22 mouse cellular contexts compared by ENCODE assay signal in the genomic region with DNA sequence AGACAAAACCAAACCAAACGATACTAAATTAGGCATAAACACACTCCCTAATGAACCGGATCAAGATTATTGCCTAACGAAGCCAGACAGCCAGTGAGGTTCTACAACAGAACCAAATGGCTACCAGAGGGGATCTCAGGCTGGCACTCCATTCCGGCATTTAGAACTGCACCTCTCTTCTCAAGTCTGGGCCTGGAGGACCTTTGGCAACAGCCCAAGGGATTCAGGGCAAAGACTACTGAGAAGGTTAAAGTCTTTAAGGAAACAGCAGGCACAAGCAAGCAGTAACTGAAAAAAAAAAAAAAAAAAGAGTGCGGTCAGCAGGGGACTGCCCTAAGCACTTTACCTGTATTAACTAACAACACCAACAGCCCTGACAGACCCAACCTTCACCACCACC. TPM values are rescaled to one million over a fixed set of nuclear protein-coding genes. Genes with fewer than 3 reads are reported as not detected.
DNase-seq lines count a peak whose midpoint lies in the region; ATAC-seq lines count a peak whose summit lies in the region.
"Had no signal": no experiment of that assay in that cellular context is flagged by ENCODE, and none has a peak within 500 bp of the region (broad histone marks: within the 10 kb centered on the region; RNA-seq: fewer than 3 reads in every experiment).

No protein-coding gene starts in this region.

- peak; percentile 71 for DNase-seq in kidney, adult 18-20 months
- DNase-seq in kidney, adult 9 months = peak; percentile 92
- peak; percentile 41 to 65 for DNase-seq in kidney, postnatal 4 days
- DNase-seq in cerebellum, adult 9-11 months = no peak
- no peak for DNase-seq in hindbrain, embryonic 11.5 days (ENCODE audit: low spot score)
- DNase-seq in midbrain, embryonic 10.5 days (ENCODE audit: low spot score) = no peak
- DNase-seq: adrenal gland, adult 2 months; cerebellum, adult 2 months; heart, postnatal 4 days; lung, embryonic 14.5 days; midbrain, embryonic 14.5 days had no signal

- peaks cover 5% of the 10 kb centered on the region; the same call in 1 of the 2 replicates for H3K4me1 ChIP-seq in kidney, embryonic 14.5 days (ENCODE audit: control insufficient read depth, insufficient read depth, low read length)
- H3K4me1 ChIP-seq in hindbrain, embryonic 11.5 days (replicated peaks; ENCODE audit: control insufficient read depth, insufficient read depth, low read length) = 0 out of 2 replicates have a peak, but pooled peaks cover 2% of the 10 kb centered on the region
- peaks cover 10% of the 10 kb centered on the region for H3K4me1 ChIP-seq in midbrain, embryonic 10.5 days
- H3K4me1 ChIP-seq: forebrain, embryonic 13.5 days had no signal

- ATAC-seq in kidney, embryonic 14.5 days (ENCODE audit: low FRiP score, low TSS enrichment) = no peak
- no peak for ATAC-seq in hindbrain, embryonic 11.5 days (ENCODE audit: low FRiP score)
- ATAC-seq: forebrain, embryonic 13.5 days; hindbrain, embryonic 16.5 days; intestine, embryonic 16.5 days had no signal

- H3K36me3 ChIP-seq in kidney, embryonic 14.5 days (ENCODE audit: control insufficient read depth, insufficient read depth, low read length) = no peaks in the 10 kb centered on the region
- no peaks in the 10 kb centered on the region for H3K36me3 ChIP-seq in hindbrain, embryonic 11.5 days (ENCODE audit: control insufficient read depth, insufficient read depth, low read length)
- H3K36me3 ChIP-seq in midbrain, embryonic 10.5 days = no peaks in the 10 kb centered on the region
- H3K36me3 ChIP-seq: neural tube, embryonic 13.5 days had no signal

- H3K9ac ChIP-seq in kidney, embryonic 14.5 days (ENCODE audit: low read depth, low read length) = no peak overlapping the region
- H3K9ac ChIP-seq in hindbrain, embryonic 11.5 days (ENCODE audit: low read depth, low read length) = no peak overlapping the region
- H3K9ac ChIP-seq: forebrain, embryonic 13.5 days; liver, embryonic 14.5 days; lung, embryonic 14.5 days; neural tube, embryonic 13.5 days had no signal

- H3K4me3 ChIP-seq in kidney, embryonic 14.5 days (ENCODE audit: low read length) = no peak overlapping the region
- no peak overlapping the region for H3K4me3 ChIP-seq in hindbrain, embryonic 11.5 days (ENCODE audit: low read depth, low read length)
- no peak overlapping the region for H3K4me3 ChIP-seq in midbrain, embryonic 10.5 days
- H3K4me3 ChIP-seq: forebrain, embryonic 13.5 days; gastrocnemius, adult 2 months; neural tube, embryonic 13.5 days had no signal

- no peak overlapping the region for H3K4me2 ChIP-seq in kidney, embryonic 14.5 days (replicated peaks; ENCODE audit: low read depth, low read length)
- H3K4me2 ChIP-seq in hindbrain, embryonic 11.5 days (replicated peaks; ENCODE audit: low read depth, low read length) = no peak overlapping the region
- H3K4me2 ChIP-seq: forebrain, embryonic 13.5 days; lung, embryonic 14.5 days; neural tube, embryonic 13.5 days had no signal

- no peak overlapping the region for H3K27ac ChIP-seq in kidney, embryonic 14.5 days (ENCODE audit: low read depth, low read length)
- H3K27ac ChIP-seq in hindbrain, embryonic 11.5 days (ENCODE audit: low read depth, low read length) = no peak overlapping the region
- H3K27ac ChIP-seq in midbrain, embryonic 10.5 days (replicated peaks) = no peak overlapping the region
- H3K27ac ChIP-seq: forebrain, embryonic 13.5 days; gastrocnemius, adult 2 months; liver, embryonic 14.5 days; neural tube, embryonic 13.5 days had no signal

- no peaks in the 10 kb centered on the region for H3K9me3 ChIP-seq in kidney, embryonic 14.5 days (ENCODE audit: control insufficient read depth, low read length)
- no peaks in the 10 kb centered on the region for H3K9me3 ChIP-seq in hindbrain, embryonic 11.5 days (ENCODE audit: control insufficient read depth, low read length)
- H3K9me3 ChIP-seq in midbrain, embryonic 10.5 days (replicated peaks) = no peaks in the 10 kb centered on the region
- H3K9me3 ChIP-seq: forebrain, embryonic 13.5 days; G1E; megakaryocyte, embryonic 14.5 days; neural tube, embryonic 13.5 days had no signal

- 52% methylated on average over 5 of the region's 5 CpGs for WGBS in kidney, embryonic 14.5 days
- 80% methylated on average over 4 of the region's 5 CpGs for WGBS in hindbrain, embryonic 11.5 days
- 93% methylated on average over 5 of the region's 5 CpGs for WGBS in midbrain, embryonic 10.5 days

- no peaks in the 10 kb centered on the region for H3K27me3 ChIP-seq in kidney, embryonic 14.5 days (ENCODE audit: control insufficient read depth, insufficient read depth, low read length)
- no peaks in the 10 kb centered on the region for H3K27me3 ChIP-seq in hindbrain, embryonic 11.5 days (ENCODE audit: control insufficient read depth, insufficient read depth, low read length)
- H3K27me3 ChIP-seq in midbrain, embryonic 10.5 days (ENCODE audit: low read depth, poor library complexity, severe bottlenecking) = peaks cover 27% of the 10 kb centered on the region

RNA-seq across cellular contexts. Expression of gene Letmd1, which starts 6.7 kb away (rescaled TPM):
- 19.2 and 25.4 TPM in 2 replicates for polyA plus RNA-seq in kidney, embryonic 14.5 days (2014; fragmentation: Nextera tagmentation; extraction: Ambion mirVana)
- 39.0 and 48.6 TPM in 2 replicates for polyA plus RNA-seq in hindbrain, embryonic 11.5 days (2014; fragmentation: Nextera tagmentation; extraction: Ambion mirVana)
- 44.1 and 47.3 TPM in 2 replicates for polyA plus RNA-seq in midbrain, embryonic 10.5 days (2016; fragmentation: Nextera tagmentation; extraction: Ambion mirVana)

RNA-seq across cellular contexts. Expression of gene Csrnp2, which starts 33.2 kb away (rescaled TPM):
- polyA plus RNA-seq in kidney, embryonic 14.5 days (2014; fragmentation: Nextera tagmentation; extraction: Ambion mirVana) = 14.5 and 18.6 TPM in 2 replicates
- 21.8 and 26.1 TPM in 2 replicates for polyA plus RNA-seq in hindbrain, embryonic 11.5 days (2014; fragmentation: Nextera tagmentation; extraction: Ambion mirVana)
- 16.7 and 22.0 TPM in 2 replicates for polyA plus RNA-seq in midbrain, embryonic 10.5 days (2016; fragmentation: Nextera tagmentation; extraction: Ambion mirVana)

RNA-seq across cellular contexts. Expression of gene Slc11a2, which starts 37.2 kb away (rescaled TPM):
- polyA plus RNA-seq in kidney, embryonic 14.5 days (2014; fragmentation: Nextera tagmentation; extraction: Ambion mirVana) = 16.4 and 22.6 TPM in 2 replicates
- polyA plus RNA-seq in hindbrain, embryonic 11.5 days (2014; fragmentation: Nextera tagmentation; extraction: Ambion mirVana) = 19.1 and 24.1 TPM in 2 replicates
- polyA plus RNA-seq in midbrain, embryonic 10.5 days (2016; fragmentation: Nextera tagmentation; extraction: Ambion mirVana) = 26.3 and 26.7 TPM in 2 replicates

RNA-seq across cellular contexts. Expression of gene Gm5475, which starts 40.1 kb away (rescaled TPM):
- 0.14 TPM in 1 of 2 replicates, not detected in the other for polyA plus RNA-seq in kidney, embryonic 14.5 days (2014; fragmentation: Nextera tagmentation; extraction: Ambion mirVana)
- not detected in 2 replicates for polyA plus RNA-seq in hindbrain, embryonic 11.5 days (2014; fragmentation: Nextera tagmentation; extraction: Ambion mirVana)
- polyA plus RNA-seq in midbrain, embryonic 10.5 days (2016; fragmentation: Nextera tagmentation; extraction: Ambion mirVana) = 0.04 TPM in 1 of 2 replicates, not detected in the other
- polyA plus RNA-seq: cerebellum, adult 2 months; embryonic facial prominence, embryonic 14.5 days; forebrain, embryonic 13.5 days; G1E; heart, embryonic 16.5 days; lung, embryonic 14.5 days; midbrain, embryonic 14.5 days had no signal

Comparison
In these comparisons a context has a peak if more than half of its experiments do, and no peak if none do; other contexts are left out.
1. DNase-seq: peak in kidney, adult 18-20 months (single experiment), kidney, adult 9 months (single experiment) and kidney, postnatal 4 days (2 of 2); none in cerebellum, adult 9-11 months (single experiment), hindbrain, embryonic 11.5 days (single experiment) and midbrain, embryonic 10.5 days (single experiment).